Mouse (Mus musculus) MEL (cell line): ENCODE measurements at regions not wholly inside any gene's neighbourhood (a gene's known extent, or its start where the extent isn't known, plus 50 kb on each side); places are given as distances from the start of the nearest gene placed in this dataset.

Experiments used
- DNase-seq: peaks from one replicate; pipeline ENCODE4 v3.0.0; 2011; ENCODE audit warnings: low read depth, low spot score
- H3K27ac ChIP-seq: 2 replicates; pipeline ENCODE4 v1.5.1; 2012; ENCODE audit warnings: low read depth, mild to moderate bottlenecking, control low read depth, low read length, moderate library complexity; ENCODE audit not compliant: control insufficient read depth
- H3K27me3 ChIP-seq, 2 experiments: fragments of 150-350 bp in 1 of 2; sonication (generic) in 1 of 2; 2 replicates each; pipeline ENCODE4 v1.6.1; 2012; ENCODE audit warnings: low read length in 2 of 2, mild to moderate bottlenecking in 2 of 2, improper control_type of control experiment in 1 of 2, moderate library complexity in 1 of 2; ENCODE audit not compliant: insufficient read depth in 2 of 2, control insufficient read depth in 1 of 2
- H3K36me3 ChIP-seq, 2 experiments: 2 replicates each; pipeline ENCODE4 v1.6.1; 2012 to 2014; ENCODE audit warnings: low read length in 2 of 2, improper control_type of control experiment in 1 of 2, inconsistent platforms in 1 of 2, mild to moderate bottlenecking in 1 of 2; ENCODE audit not compliant: insufficient read depth in 2 of 2, control insufficient read depth in 1 of 2
- H3K4me1 ChIP-seq, 2 experiments: fragments of 150-350 bp in 1 of 2; sonication (generic) in 1 of 2; 2 replicates each; pipeline ENCODE4 v1.6.1; 2012; ENCODE audit warnings: low read length in 2 of 2, improper control_type of control experiment in 1 of 2, mild to moderate bottlenecking in 1 of 2; ENCODE audit not compliant: insufficient read depth in 2 of 2, control insufficient read depth in 1 of 2
- H3K4me3 ChIP-seq, 2 experiments: fragments of 150-350 bp in 1 of 2; sonication (generic) in 1 of 2; 2 replicates each; pipeline ENCODE4 v1.5.1; 2012; ENCODE audit warnings: low read depth in 2 of 2, low read length in 2 of 2, mild to moderate bottlenecking in 2 of 2, moderate library complexity in 2 of 2, control low read depth in 1 of 2, improper control_type of control experiment in 1 of 2; ENCODE audit not compliant: control insufficient read depth in 1 of 2, insufficient read depth in 1 of 2
- H3K79me2 ChIP-seq: 2 replicates; pipeline ENCODE4 v1.6.1; 2012; ENCODE audit warnings: mild to moderate bottlenecking, low read length, moderate library complexity; ENCODE audit not compliant: control insufficient read depth, poor library complexity, insufficient read depth
- H3K9ac ChIP-seq: 2 replicates; pipeline ENCODE4 v1.6.1; 2012; ENCODE audit warnings: low read depth, mild to moderate bottlenecking, control low read depth, low read length, moderate library complexity; ENCODE audit not compliant: control insufficient read depth, poor library complexity, severe bottlenecking
- H3K9me3 ChIP-seq: fragments of 150-350 bp; sonication (generic); replicated peaks from 2 replicates; pipeline ENCODE4 v1.6.1; 2012; ENCODE audit warnings: mild to moderate bottlenecking, low read length, improper control_type of control experiment, moderate library complexity; ENCODE audit not compliant: insufficient read depth
- CTCF ChIP-seq, 3 experiments: IDR thresholded peaks in 2 of 3; conservative IDR thresholded peaks in 1 of 3; 2 replicates each; pipeline ENCODE4 v1.5.1; 2011 to 2012; ENCODE audit warnings: low read length in 3 of 3, low read depth in 2 of 3, mild to moderate bottlenecking in 2 of 3, improper control_type of control experiment in 1 of 3, inconsistent platforms in 1 of 3, mixed read lengths in 1 of 3, moderate library complexity in 1 of 3; ENCODE audit not compliant: control insufficient read depth in 1 of 3, insufficient read depth in 1 of 3, poor library complexity in 1 of 3, severe bottlenecking in 1 of 3
- JUND ChIP-seq: IDR thresholded peaks from 2 replicates; pipeline ENCODE4 v1.6.1; 2011; ENCODE audit warnings: low read depth, mild to moderate bottlenecking, improper control_type of control experiment, low read length
- KAT2A ChIP-seq: conservative IDR thresholded peaks from 2 replicates; pipeline ENCODE4 v1.6.1; 2012; ENCODE audit warnings: low read depth, low read length, improper control_type of control experiment, inconsistent platforms
- MAFK ChIP-seq: IDR thresholded peaks from 2 replicates; pipeline ENCODE4 v1.6.1; 2011; ENCODE audit warnings: low read depth, mild to moderate bottlenecking, low read length, improper control_type of control experiment, borderline replicate concordance
- MAZ ChIP-seq: IDR thresholded peaks from 2 replicates; pipeline ENCODE4 v1.6.1; 2012; ENCODE audit warnings: low read depth, mild to moderate bottlenecking, inconsistent platforms, low read length, improper control_type of control experiment
- MEF2A ChIP-seq: IDR thresholded peaks from 2 replicates; pipeline ENCODE4 v1.6.1; 2014; ENCODE audit warnings: low read depth, mild to moderate bottlenecking, inconsistent platforms, low read length, improper control_type of control experiment; ENCODE audit not compliant: poor library complexity, insufficient replicate concordance, severe bottlenecking; ENCODE audit errors: extremely low read depth
- NELFE ChIP-seq: IDR thresholded peaks from 2 replicates; pipeline ENCODE4 v1.6.1; 2011; ENCODE audit warnings: low read depth, low read length, improper control_type of control experiment
- POLR2AphosphoS5 ChIP-seq: IDR thresholded peaks from 2 replicates; pipeline ENCODE4 v1.6.1; 2012; ENCODE audit warnings: low read depth, borderline replicate concordance, mild to moderate bottlenecking, inconsistent platforms, low read length, moderate library complexity, mixed read lengths
- RCOR1 ChIP-seq: IDR thresholded peaks from 2 replicates; pipeline ENCODE4 v1.6.1; 2012; ENCODE audit warnings: low read depth, mild to moderate bottlenecking, inconsistent platforms, low read length, improper control_type of control experiment
- ZMIZ1 ChIP-seq: IDR thresholded peaks from 2 replicates; pipeline ENCODE4 v1.6.1; 2012; ENCODE audit warnings: low read depth, mild to moderate bottlenecking, inconsistent platforms, low read length, improper control_type of control experiment, moderate library complexity

GRCm38 (mm10) chr14:76948481-76948880, 88.1 kb upstream of the Ccdc122 start:
- TF ChIP-seq KAT2A (no peak), ZMIZ1 (no peak)
- TF ChIP-seq, all 39 proteins: peak for 0
- H3K36me3 ChIP-seq = no peaks in the 10 kb centered on the region
- H3K9me3 ChIP-seq = no peaks in the 10 kb centered on the region
- H3K27ac ChIP-seq = no peak overlapping the region
- no peak for DNase-seq
- no peak overlapping the region for H3K4me3 ChIP-seq
- no peaks in the 10 kb centered on the region for H3K27me3 ChIP-seq
- no peaks in the 10 kb centered on the region for H3K79me2 ChIP-seq
- no peak overlapping the region for H3K9ac ChIP-seq
- H3K4me1 ChIP-seq = no peaks in the 10 kb centered on the region

- H3K36me3 ChIP-seq = no peaks in the 10 kb centered on the region
- no peaks in the 10 kb centered on the region for H3K9me3 ChIP-seq
- H3K4me3 ChIP-seq = no peak overlapping the region
- H3K4me1 ChIP-seq = no peaks in the 10 kb centered on the region
- TF ChIP-seq RCOR1 (no peak), MAFK (no peak), CTCF (IDR thresholded peaks at IDR 0.05 in 2 of 3, conservative IDR thresholded peaks at IDR 0.05 in 1 of 3; ENCODE audit: control insufficient read depth in 1 of 3, insufficient read depth in 1 of 3, low read depth in 2 of 3, low read length in 3 of 3, poor library complexity in 1 of 3, severe bottlenecking in 1 of 3) (no peak), JUND (no peak), NELFE (no peak), MEF2A (no peak), MAZ (no peak)
- H3K9ac ChIP-seq = no peak overlapping the region
- no peaks in the 10 kb centered on the region for H3K79me2 ChIP-seq
- no peak for DNase-seq
- no peak overlapping the region for H3K27ac ChIP-seq
- H3K27me3 ChIP-seq = no peaks in the 10 kb centered on the region
These were observed 89.4 kb upstream of the Ccdc122 start for GRCm38 (mm10) chr14:76947148-76947547.

GRCm38 (mm10) chr14:76945626-76946025, 90.9 kb upstream of the Ccdc122 start:
- Histone ChIP-seq H3K9ac (no peak overlapping the region), H3K9me3 (no peaks in the 10 kb centered on the region), H3K27me3 (no peaks in the 10 kb centered on the region), H3K79me2 (no peaks in the 10 kb centered on the region), H3K36me3 (no peaks in the 10 kb centered on the region), H3K4me3 (no peak overlapping the region), H3K4me1 (no peaks in the 10 kb centered on the region), H3K27ac (no peak overlapping the region)
- no peak for DNase-seq
- TF ChIP-seq POLR2AphosphoS5 = no peak
